Mouse (Mus musculus) liver, embryonic 14.5 days (tissue): ENCODE results near the gene Dvl2. TPM values are rescaled to one million over a fixed set of nuclear protein-coding genes. Genes with fewer than 3 reads are reported as not detected.

ENCODE experiments used
- ATAC-seq: fragments of 200-750 bp; cut with Nextera tagmentation; 2 replicates; pipeline ENCODE4 v1.8.0; 2017; ENCODE audit warnings: moderate number of reproducible peaks, mild to moderate bottlenecking, moderate library complexity; ENCODE audit not compliant: insufficient read depth
- DNase-seq, 3 experiments: peaks; one replicate each; pipeline ENCODE4 v3.0.0-alpha.2; 2012 to 2013; ENCODE audit warnings: low read depth in 3 of 3, low spot score in 3 of 3
- H3K27ac ChIP-seq: fragments of 300-500 bp; sonication (generic); 2 replicates; pipeline ENCODE4 v1.5.1; 2014; ENCODE audit warnings: moderate library complexity, mild to moderate bottlenecking, control low read depth, inconsistent platforms
- H3K27me3 ChIP-seq: fragments of 300-500 bp; sonication (generic); 2 replicates; pipeline ENCODE4 v1.6.1; 2014; ENCODE audit warnings: mild to moderate bottlenecking, low read length, moderate library complexity; ENCODE audit not compliant: control insufficient read depth, insufficient read depth
- H3K36me3 ChIP-seq: fragments of 300-500 bp; sonication (generic); replicated peaks from 2 replicates; pipeline ENCODE4 v1.6.1; 2014; ENCODE audit warnings: low read depth; ENCODE audit not compliant: control insufficient read depth, insufficient read depth
- H3K4me1 ChIP-seq, 2 experiments: fragments of 200-500 bp in 1 of 2; fragments of 300-500 bp in 1 of 2; sonication (generic) in 1 of 2; replicated peaks; 2 replicates each; pipeline ENCODE4 v1.6.1; 2012 to 2014; ENCODE audit warnings: antibody characterized with exemption in 1 of 2, inconsistent platforms in 1 of 2, low read length in 1 of 2; ENCODE audit not compliant: control insufficient read depth in 2 of 2, insufficient read depth in 2 of 2
- H3K4me2 ChIP-seq: fragments of 300-500 bp; sonication (generic); 2 replicates; pipeline ENCODE4 v1.6.1; 2014; ENCODE audit warnings: low read depth, mild to moderate bottlenecking, control low read depth, moderate library complexity
- H3K4me3 ChIP-seq, 2 experiments: fragments of 200-500 bp in 1 of 2; fragments of 300-500 bp in 1 of 2; sonication (generic) in 1 of 2; 2 replicates each; pipeline ENCODE4 v1.5.1; 2012 to 2014; ENCODE audit warnings: low read depth in 2 of 2, low read length in 2 of 2, mild to moderate bottlenecking in 2 of 2, control low read depth in 1 of 2, inconsistent platforms in 1 of 2, moderate library complexity in 1 of 2; ENCODE audit not compliant: insufficient read depth in 1 of 2
- H3K9ac ChIP-seq: fragments of 300-500 bp; sonication (generic); replicated peaks from 2 replicates; pipeline ENCODE4 v1.6.1; 2014; ENCODE audit warnings: mild to moderate bottlenecking, control low read depth, moderate library complexity
- H3K9me3 ChIP-seq: fragments of 300-500 bp; sonication (generic); 2 replicates; pipeline ENCODE4 v1.6.1; 2016; ENCODE audit warnings: low read length, mixed read lengths; ENCODE audit not compliant: control insufficient read depth
- CTCF ChIP-seq: IDR thresholded peaks from 2 replicates; pipeline ENCODE4 v1.5.1; 2016; ENCODE audit warnings: antibody characterized with exemption, low read depth, control low read depth
- EP300 ChIP-seq: IDR thresholded peaks from 2 replicates; pipeline ENCODE4 v1.6.1; 2016; ENCODE audit warnings: antibody characterized with exemption, low read depth
- WGBS: fragments of 180-500 bp; shearing (Covaris S2); extraction: QIAGEN DNeasy Blood & Tissue Kit; methylation state at CpG from one replicate; pipeline ENCODE4 v1.1.7; 2014; ENCODE audit not compliant: insufficient replicate concordance; 5-methylcytosine and 5-hydroxymethylcytosine counted together
- polyA plus RNA-seq, 2 experiments: library from polyadenylated mRNA; depleted of rRNA in 1 of 2; stranded (reverse) in 1 of 2; unstranded in 1 of 2; fragments of >200 nt; fragmentation: Nextera tagmentation in 1 of 2; extraction: Ambion mirVana in 1 of 2; gene quantifications; 2 replicates each; pipeline versions ENCODE4 v1.2.1 to v1.2.3; 2012 to 2014

Dvl2 gene
- polyA plus RNA-seq, 2 experiments = 3.4 to 4.2 TPM

- H3K27me3 ChIP-seq = no peaks in the 10 kb centered on the region
- TF ChIP-seq EP300 = no peak
- no peak for TF ChIP-seq CTCF
- no peaks in the 10 kb centered on the region for H3K4me1 ChIP-seq
- no peak overlapping the region for H3K4me3 ChIP-seq
- DNase-seq (no peak), ATAC-seq (no peak)
- H3K9me3 ChIP-seq = no peaks in the 10 kb centered on the region
- no peak overlapping the region for H3K9ac ChIP-seq
- H3K36me3 ChIP-seq = no peaks in the 10 kb centered on the region
- no peak overlapping the region for H3K27ac ChIP-seq
- 59% methylated on average over 7 of the region's 7 CpGs for WGBS
- no peak overlapping the region for H3K4me2 ChIP-seq
Observed at GRCm38 (mm10) chr11:70040184-70040583, 39.8 kb downstream of the Dvl2 start.

- 74% methylated on average over 23 of the region's 23 CpGs for WGBS
- H3K27ac ChIP-seq = no peak overlapping the region
- no peaks in the 10 kb centered on the region for H3K4me1 ChIP-seq
- TF ChIP-seq CTCF (no peak), EP300 (no peak)
- no peak for DNase-seq
- no peak overlapping the region for H3K9ac ChIP-seq
- no peaks in the 10 kb centered on the region for H3K27me3 ChIP-seq
- no peaks in the 10 kb centered on the region for H3K36me3 ChIP-seq
- no peak for ATAC-seq
- H3K4me2 ChIP-seq = no peak overlapping the region
- no peaks in the 10 kb centered on the region for H3K9me3 ChIP-seq
- no peak overlapping the region for H3K4me3 ChIP-seq
Observed at GRCm38 (mm10) chr11:70042309-70043085, 42.1 kb downstream of the Dvl2 start.

- Histone ChIP-seq H3K4me1 (no peaks in the 10 kb centered on the region), H3K27me3 (no peaks in the 10 kb centered on the region), H3K27ac (no peak overlapping the region), H3K9me3 (no peaks in the 10 kb centered on the region), H3K36me3 (no peaks in the 10 kb centered on the region), H3K4me3 (no peak overlapping the region), H3K9ac (no peak overlapping the region), H3K4me2 (no peak overlapping the region)
- no peak for ATAC-seq
- WGBS = 82% methylated on average over 7 of the region's 7 CpGs
- TF ChIP-seq CTCF (no peak), EP300 (no peak)
- DNase-seq = no peak
Observed at GRCm38 (mm10) chr11:70043665-70044064, 43.3 kb downstream of the Dvl2 start.

GRCm38 (mm10) chr11:70045435-70045834 lies 45.0 kb downstream of the Dvl2 start:
- no peak for TF ChIP-seq EP300
- TF ChIP-seq CTCF = no peak
- Histone ChIP-seq H3K4me2 (no peak overlapping the region), H3K9me3 (no peaks in the 10 kb centered on the region), H3K4me3 (no peak overlapping the region), H3K27me3 (no peaks in the 10 kb centered on the region), H3K27ac (no peak overlapping the region), H3K9ac (no peak overlapping the region), H3K4me1 (no peaks in the 10 kb centered on the region), H3K36me3 (no peaks in the 10 kb centered on the region)
- WGBS = 51% methylated on average over 9 of the region's 9 CpGs
- DNase-seq (no peak), ATAC-seq (no peak)

GRCm38 (mm10) chr11:70049366-70049765 lies 49.0 kb downstream of the Dvl2 start:
- H3K36me3 ChIP-seq = no peaks in the 10 kb centered on the region
- WGBS = 67% methylated on average over 6 of the region's 6 CpGs
- no peak overlapping the region for H3K4me3 ChIP-seq
- no peaks in the 10 kb centered on the region for H3K9me3 ChIP-seq
- no peak overlapping the region for H3K27ac ChIP-seq
- DNase-seq (no peak), ATAC-seq (no peak)
- H3K4me1 ChIP-seq = no peaks in the 10 kb centered on the region
- H3K27me3 ChIP-seq = no peaks in the 10 kb centered on the region
- TF ChIP-seq CTCF (no peak), EP300 (no peak)
- no peak overlapping the region for H3K4me2 ChIP-seq
- H3K9ac ChIP-seq = no peak overlapping the region
